14 mouse cellular contexts compared by ENCODE assay signal in genomic region chr2:29835391-29835899, GRCm38 (mm10). TPM values are rescaled to one million over a fixed set of nuclear protein-coding genes. Genes with fewer than 3 reads are reported as not detected.
DNase-seq lines count a peak whose midpoint lies in the region; ATAC-seq and TF ChIP-seq lines count a peak whose summit lies in the region.
"Had no signal": no experiment of that assay in that cellular context is flagged by ENCODE, and none has a peak within 500 bp of the region (broad histone marks: within the 10 kb centered on the region; RNA-seq: fewer than 3 reads in every experiment).

No protein-coding gene starts in this region.

- peaks cover 85% of the 10 kb centered on the region for H3K36me3 ChIP-seq in E14TG2a.4 (ENCODE audit: insufficient read depth, low read length)
- peaks cover 9% of the 10 kb centered on the region for H3K36me3 ChIP-seq in forebrain, embryonic 12.5 days (replicated peaks)
- 0 out of 2 replicates have a peak, but pooled peaks cover 3% of the 10 kb centered on the region for H3K36me3 ChIP-seq in midbrain, embryonic 11.5 days (ENCODE audit: control insufficient read depth, insufficient read depth, low read length)
- H3K36me3 ChIP-seq in intestine, embryonic 15.5 days: peaks cover 21% of the 10 kb centered on the region; the same call in 1 of the 2 replicates

- peak overlapping the region; percentile 75 for H3K27ac ChIP-seq in forebrain, embryonic 12.5 days
- peak overlapping the region; percentile 90 for H3K27ac ChIP-seq in midbrain, embryonic 11.5 days (ENCODE audit: low read depth, low read length)
- no peak overlapping the region for H3K27ac ChIP-seq in intestine, embryonic 15.5 days
- H3K27ac ChIP-seq: liver, embryonic 13.5 days; macrophage had no signal

- no peaks in the 10 kb centered on the region for H3K9me3 ChIP-seq in E14TG2a.4 (ENCODE audit: low read length)
- no peaks in the 10 kb centered on the region for H3K9me3 ChIP-seq in forebrain, embryonic 12.5 days
- H3K9me3 ChIP-seq in midbrain, embryonic 11.5 days (ENCODE audit: control insufficient read depth, low read length): no peaks in the 10 kb centered on the region
- H3K9me3 ChIP-seq in intestine, embryonic 15.5 days: no peaks in the 10 kb centered on the region
- H3K9me3 ChIP-seq: liver, embryonic 13.5 days had no signal

- ATAC-seq in forebrain, embryonic 12.5 days (ENCODE audit: low FRiP score): peak; percentile 63
- ATAC-seq in midbrain, embryonic 11.5 days (ENCODE audit: low FRiP score): peak; percentile 72
- ATAC-seq in intestine, embryonic 15.5 days: no peak

- H3K4me2 ChIP-seq in forebrain, embryonic 12.5 days: 0 out of 2 replicates have a peak overlapping the region, but pooled peaks have one; percentile 10
- H3K4me2 ChIP-seq in midbrain, embryonic 11.5 days: peak overlapping the region; percentile 16; the same call in 1 of the 2 replicates
- no peak overlapping the region for H3K4me2 ChIP-seq in intestine, embryonic 15.5 days (replicated peaks)
- H3K4me2 ChIP-seq: liver, embryonic 13.5 days had no signal

- DNase-seq in embryo, embryonic 10 days (ENCODE audit: low spot score): peak; percentile 64
- no peak for DNase-seq in embryo, embryonic 11 days
- peak; percentile 91 for DNase-seq in midbrain, embryonic 11.5 days (ENCODE audit: low spot score, missing footprints)
- no peak for DNase-seq in adrenal gland, postnatal 4 days (ENCODE audit: low spot score in 2 of 2)
- DNase-seq in heart, adult 8-10 months (ENCODE audit: low spot score): no peak
- DNase-seq: cerebellum, postnatal 10 days; heart, postnatal 10 days; liver, embryonic 13.5 days; thymus, postnatal 25 days had no signal

- peak overlapping the region; percentile 68 for H3K4me3 ChIP-seq in E14TG2a.4 (replicated peaks; ENCODE audit: low read length)
- no peak overlapping the region for H3K4me3 ChIP-seq in forebrain, embryonic 12.5 days (replicated peaks)
- no peak overlapping the region for H3K4me3 ChIP-seq in midbrain, embryonic 11.5 days (ENCODE audit: low read depth, low read length)
- no peak overlapping the region for H3K4me3 ChIP-seq in intestine, embryonic 15.5 days (replicated peaks)
- H3K4me3 ChIP-seq: erythroblast, embryonic 14.5 days; liver, embryonic 13.5 days had no signal

- TF ChIP-seq CTCF in E14TG2a.4 (conservative IDR thresholded peaks at IDR 0.05; ENCODE audit: low read length): no peak

- H3K27me3 ChIP-seq in E14TG2a.4 (ENCODE audit: insufficient read depth, low read length): no peaks in the 10 kb centered on the region
- H3K27me3 ChIP-seq in forebrain, embryonic 12.5 days: peaks cover 62% of the 10 kb centered on the region
- no peaks in the 10 kb centered on the region for H3K27me3 ChIP-seq in midbrain, embryonic 11.5 days (ENCODE audit: control insufficient read depth, insufficient read depth, low read length)
- no peaks in the 10 kb centered on the region for H3K27me3 ChIP-seq in intestine, embryonic 15.5 days (replicated peaks)
- H3K27me3 ChIP-seq: liver, embryonic 13.5 days had no signal

- H3K4me1 ChIP-seq in E14TG2a.4 (replicated peaks; ENCODE audit: low read depth, low read length): peaks cover 93% of the 10 kb centered on the region
- H3K4me1 ChIP-seq in forebrain, embryonic 12.5 days: peaks cover 49% of the 10 kb centered on the region
- peaks cover 51% of the 10 kb centered on the region for H3K4me1 ChIP-seq in midbrain, embryonic 11.5 days (ENCODE audit: control insufficient read depth, insufficient read depth, low read length)
- no peaks in the 10 kb centered on the region for H3K4me1 ChIP-seq in intestine, embryonic 15.5 days (replicated peaks)

- 5% methylated on average over 2 of the region's 2 CpGs for WGBS in forebrain, embryonic 12.5 days
- 12% methylated on average over 2 of the region's 2 CpGs for WGBS in midbrain, embryonic 11.5 days
- 75% methylated on average over 2 of the region's 2 CpGs for WGBS in intestine, embryonic 15.5 days

- H3K9ac ChIP-seq in forebrain, embryonic 12.5 days: peak overlapping the region; percentile 26
- H3K9ac ChIP-seq in midbrain, embryonic 11.5 days (ENCODE audit: low read length): peak overlapping the region; percentile 41; the same call in 1 of the 2 replicates
- no peak overlapping the region for H3K9ac ChIP-seq in intestine, embryonic 15.5 days
- H3K9ac ChIP-seq: liver, embryonic 13.5 days had no signal

RNA-seq across cellular contexts. Expression of gene Urm1, which starts 15.6 kb away (rescaled TPM):
- 13.6 and 14.9 TPM in 2 replicates for polyA plus RNA-seq in forebrain, embryonic 12.5 days (2016; fragmentation: Nextera tagmentation; extraction: Ambion mirVana)
- 18.5 and 21.5 TPM in 2 replicates for polyA plus RNA-seq in midbrain, embryonic 11.5 days (2014; fragmentation: Nextera tagmentation; extraction: Ambion mirVana)
- total RNA-seq in adrenal gland, postnatal 4 days (2021): 10 to 100 TPM; 49.5 to 55.6 TPM
- 10 to 100 TPM; 33.2 to 37.6 (median 37.1) TPM for total RNA-seq in heart, adult 8-10 months (2022)
- polyA plus RNA-seq in intestine, embryonic 15.5 days (2015; fragmentation: Nextera tagmentation; extraction: Ambion mirVana): 23.8 and 26.4 TPM in 2 replicates

RNA-seq across cellular contexts. Expression of gene Slc27a4, which starts 33.0 kb away (rescaled TPM):
- 16.5 and 19.4 TPM in 2 replicates for polyA plus RNA-seq in forebrain, embryonic 12.5 days (2016; fragmentation: Nextera tagmentation; extraction: Ambion mirVana)
- 15.2 and 15.9 TPM in 2 replicates for polyA plus RNA-seq in midbrain, embryonic 11.5 days (2014; fragmentation: Nextera tagmentation; extraction: Ambion mirVana)
- total RNA-seq in adrenal gland, postnatal 4 days (2021): 10 to 100 TPM; 31.0 to 34.0 TPM
- total RNA-seq in heart, adult 8-10 months (2022): 10 to 100 TPM; 13.4 to 18.7 (median 16.4) TPM
- polyA plus RNA-seq in intestine, embryonic 15.5 days (2015; fragmentation: Nextera tagmentation; extraction: Ambion mirVana): 31.8 and 35.2 TPM in 2 replicates

RNA-seq across cellular contexts. Expression of gene Cercam, which starts 33.5 kb away (rescaled TPM):
- 9.4 and 10.1 TPM in 2 replicates for polyA plus RNA-seq in forebrain, embryonic 12.5 days (2016; fragmentation: Nextera tagmentation; extraction: Ambion mirVana)
- polyA plus RNA-seq in midbrain, embryonic 11.5 days (2014; fragmentation: Nextera tagmentation; extraction: Ambion mirVana): 13.4 and 14.0 TPM in 2 replicates
- 10 to 100 TPM; 28.3 to 34.4 TPM for total RNA-seq in adrenal gland, postnatal 4 days (2021)
- total RNA-seq in heart, adult 8-10 months (2022): 1 to 10 TPM; 2.7 to 3.6 (median 3.1) TPM
- polyA plus RNA-seq in intestine, embryonic 15.5 days (2015; fragmentation: Nextera tagmentation; extraction: Ambion mirVana): 23.7 and 24.2 TPM in 2 replicates

RNA-seq across cellular contexts. Expression of gene Trub2, which starts 47.1 kb away (rescaled TPM):
- 40.0 and 42.5 TPM in 2 replicates for polyA plus RNA-seq in forebrain, embryonic 12.5 days (2016; fragmentation: Nextera tagmentation; extraction: Ambion mirVana)
- 25.9 and 29.1 TPM in 2 replicates for polyA plus RNA-seq in midbrain, embryonic 11.5 days (2014; fragmentation: Nextera tagmentation; extraction: Ambion mirVana)
- total RNA-seq in adrenal gland, postnatal 4 days (2021): 10 to 100 TPM; 56.8 to 57.3 TPM
- 10 to 100 TPM; 38.6 to 47.6 (median 42.0) TPM for total RNA-seq in heart, adult 8-10 months (2022)
- polyA plus RNA-seq in intestine, embryonic 15.5 days (2015; fragmentation: Nextera tagmentation; extraction: Ambion mirVana): 30.5 and 40.5 TPM in 2 replicates

RNA-seq across cellular contexts. Expression of gene Coq4, which starts 48.2 kb away (rescaled TPM):
- 26.6 and 29.6 TPM in 2 replicates for polyA plus RNA-seq in forebrain, embryonic 12.5 days (2016; fragmentation: Nextera tagmentation; extraction: Ambion mirVana)
- polyA plus RNA-seq in midbrain, embryonic 11.5 days (2014; fragmentation: Nextera tagmentation; extraction: Ambion mirVana): 32.1 and 35.3 TPM in 2 replicates
- total RNA-seq in adrenal gland, postnatal 4 days (2021): 10 to 100 TPM; 20.3 to 22.5 TPM
- total RNA-seq in heart, adult 8-10 months (2022): 10 to 100 TPM; 18.7 to 26.4 (median 20.8) TPM
- 45.7 and 56.6 TPM in 2 replicates for polyA plus RNA-seq in intestine, embryonic 15.5 days (2015; fragmentation: Nextera tagmentation; extraction: Ambion mirVana)

Comparison
In these comparisons a context has a peak if more than half of its experiments do, and no peak if none do; other contexts are left out.
1. DNase-seq: peak in embryo, embryonic 10 days (single experiment) and midbrain, embryonic 11.5 days (single experiment); none in embryo, embryonic 11 days (single experiment), adrenal gland, postnatal 4 days (0 of 2) and heart, adult 8-10 months (single experiment).